Mouse (Mus musculus): ENCODE measurements at regions not wholly inside any gene's neighbourhood (a gene's known extent, or its start where the extent isn't known, plus 50 kb on each side); places are given as distances from the start of the nearest gene placed in this dataset.

- H3K4me3 ChIP-seq (ENCODE audit: low read depth, low read length): no peak overlapping the region
- H3K27ac ChIP-seq (ENCODE audit: low read depth, low read length): no peak overlapping the region
- no peak overlapping the region for H3K4me2 ChIP-seq (replicated peaks; ENCODE audit: low read depth)
- no peak for TF ChIP-seq CTCF (IDR thresholded peaks at IDR 0.05; ENCODE audit: low read depth)
- no peak overlapping the region for H3K9ac ChIP-seq (ENCODE audit: low read depth, low read length)
- H3K36me3 ChIP-seq (ENCODE audit: control insufficient read depth, insufficient read depth): no peaks in the 10 kb centered on the region
- WGBS: 78% methylated on average over 11 of the region's 11 CpGs
- ATAC-seq: no peak
- no peaks in the 10 kb centered on the region for H3K27me3 ChIP-seq (replicated peaks; ENCODE audit: control insufficient read depth, insufficient read depth, low read length)
- H3K9me3 ChIP-seq (ENCODE audit: control insufficient read depth): no peaks in the 10 kb centered on the region
- H3K4me1 ChIP-seq (replicated peaks; ENCODE audit: control insufficient read depth, insufficient read depth, low read length): no peaks in the 10 kb centered on the region
Observed at GRCm38 (mm10) chr7:35920194-35920609, 117.4 kb upstream of the Zfp507 start.

- no peaks in the 10 kb centered on the region for H3K9me3 ChIP-seq (ENCODE audit: control insufficient read depth)
- H3K9ac ChIP-seq (ENCODE audit: low read depth, low read length): no peak overlapping the region
- H3K4me2 ChIP-seq (replicated peaks; ENCODE audit: low read depth): no peak overlapping the region
- no peak overlapping the region for H3K4me3 ChIP-seq (ENCODE audit: low read depth, low read length)
- H3K27me3 ChIP-seq (replicated peaks; ENCODE audit: control insufficient read depth, insufficient read depth, low read length): no peaks in the 10 kb centered on the region
- 64% methylated on average over 8 of the region's 8 CpGs for WGBS
- no peaks in the 10 kb centered on the region for H3K36me3 ChIP-seq (ENCODE audit: control insufficient read depth, insufficient read depth)
- no peaks in the 10 kb centered on the region for H3K4me1 ChIP-seq (replicated peaks; ENCODE audit: control insufficient read depth, insufficient read depth, low read length)
- ATAC-seq: no peak
- TF ChIP-seq CTCF (IDR thresholded peaks at IDR 0.05; ENCODE audit: low read depth): no peak
- no peak overlapping the region for H3K27ac ChIP-seq (ENCODE audit: low read depth, low read length)
Observed at GRCm38 (mm10) chr7:35910109-35910706, 107.4 kb upstream of the Zfp507 start.

- H3K9ac ChIP-seq (ENCODE audit: low read depth, low read length): no peak overlapping the region
- H3K27me3 ChIP-seq (replicated peaks; ENCODE audit: control insufficient read depth, insufficient read depth, low read length): no peaks in the 10 kb centered on the region
- no peak for ATAC-seq
- H3K27ac ChIP-seq (ENCODE audit: low read depth, low read length): no peak overlapping the region
- H3K4me3 ChIP-seq (ENCODE audit: low read depth, low read length): no peak overlapping the region
- H3K36me3 ChIP-seq (ENCODE audit: control insufficient read depth, insufficient read depth): no peaks in the 10 kb centered on the region
- no peaks in the 10 kb centered on the region for H3K4me1 ChIP-seq (replicated peaks; ENCODE audit: control insufficient read depth, insufficient read depth, low read length)
- WGBS: 7% methylated on average over 17 of the region's 17 CpGs
- H3K9me3 ChIP-seq (ENCODE audit: control insufficient read depth): no peaks in the 10 kb centered on the region
- TF ChIP-seq CTCF (IDR thresholded peaks at IDR 0.05; ENCODE audit: low read depth): peak; percentile 96
- H3K4me2 ChIP-seq (replicated peaks; ENCODE audit: low read depth): peak overlapping the region; percentile 47
Observed at GRCm38 (mm10) chr7:35901942-35902381, 99.2 kb upstream of the Zfp507 start.

GRCm38 (mm10) chr7:35898701-35899445 lies 96.1 kb upstream of the Zfp507 start:
- Histone ChIP-seq H3K27ac (ENCODE audit: low read depth, low read length) (no peak overlapping the region), H3K4me1 (replicated peaks; ENCODE audit: control insufficient read depth, insufficient read depth, low read length) (no peaks in the 10 kb centered on the region), H3K4me2 (replicated peaks; ENCODE audit: low read depth) (no peak overlapping the region), H3K36me3 (ENCODE audit: control insufficient read depth, insufficient read depth) (no peaks in the 10 kb centered on the region), H3K27me3 (replicated peaks; ENCODE audit: control insufficient read depth, insufficient read depth, low read length) (no peaks in the 10 kb centered on the region), H3K9ac (ENCODE audit: low read depth, low read length) (no peak overlapping the region), H3K4me3 (ENCODE audit: low read depth, low read length) (no peak overlapping the region), H3K9me3 (ENCODE audit: control insufficient read depth) (no peaks in the 10 kb centered on the region)
- 88% methylated on average over 6 of the region's 6 CpGs for WGBS
- no peak for ATAC-seq
- no peak for TF ChIP-seq CTCF (IDR thresholded peaks at IDR 0.05; ENCODE audit: low read depth)

- ATAC-seq: no peak
- no peaks in the 10 kb centered on the region for H3K4me1 ChIP-seq (replicated peaks; ENCODE audit: control insufficient read depth, insufficient read depth, low read length)
- no peaks in the 10 kb centered on the region for H3K9me3 ChIP-seq (ENCODE audit: control insufficient read depth)
- no peak overlapping the region for H3K4me2 ChIP-seq (replicated peaks; ENCODE audit: low read depth)
- no peak for TF ChIP-seq CTCF (IDR thresholded peaks at IDR 0.05; ENCODE audit: low read depth)
- H3K4me3 ChIP-seq (ENCODE audit: low read depth, low read length): no peak overlapping the region
- H3K27me3 ChIP-seq (replicated peaks; ENCODE audit: control insufficient read depth, insufficient read depth, low read length): no peaks in the 10 kb centered on the region
- WGBS: 28% methylated on average over 2 of the region's 2 CpGs
- no peaks in the 10 kb centered on the region for H3K36me3 ChIP-seq (ENCODE audit: control insufficient read depth, insufficient read depth)
- no peak overlapping the region for H3K9ac ChIP-seq (ENCODE audit: low read depth, low read length)
- H3K27ac ChIP-seq (ENCODE audit: low read depth, low read length): no peak overlapping the region
Observed at GRCm38 (mm10) chr7:35893292-35893691, 90.5 kb upstream of the Zfp507 start.

- H3K4me2 ChIP-seq (replicated peaks; ENCODE audit: low read depth): no peak overlapping the region
- ATAC-seq: no peak
- TF ChIP-seq CTCF (IDR thresholded peaks at IDR 0.05; ENCODE audit: low read depth): no peak
- WGBS: 82% methylated on average over 11 of the region's 11 CpGs
- H3K4me3 ChIP-seq (ENCODE audit: low read depth, low read length): no peak overlapping the region
- H3K9me3 ChIP-seq (ENCODE audit: control insufficient read depth): no peaks in the 10 kb centered on the region
- no peaks in the 10 kb centered on the region for H3K36me3 ChIP-seq (ENCODE audit: control insufficient read depth, insufficient read depth)
- H3K4me1 ChIP-seq (replicated peaks; ENCODE audit: control insufficient read depth, insufficient read depth, low read length): no peaks in the 10 kb centered on the region
- H3K27me3 ChIP-seq (replicated peaks; ENCODE audit: control insufficient read depth, insufficient read depth, low read length): no peaks in the 10 kb centered on the region
- no peak overlapping the region for H3K9ac ChIP-seq (ENCODE audit: low read depth, low read length)
- no peak overlapping the region for H3K27ac ChIP-seq (ENCODE audit: low read depth, low read length)
Observed at GRCm38 (mm10) chr7:35886051-35886450, 83.2 kb upstream of the Zfp507 start.
